Mouse (Mus musculus) kidney, postnatal 0 days (tissue): ENCODE results near the gene Pou2f1. TPM values are rescaled to one million over a fixed set of nuclear protein-coding genes. Genes with fewer than 3 reads are reported as not detected.
A peak's percentile ranks its signal among the peaks of the same experiment; 100 is the strongest.

Source experiments
- ATAC-seq: fragments of 200-750 bp; cut with Nextera tagmentation; replicated peaks from 2 replicates; pipeline ENCODE4 v1.8.0; 2017; ENCODE audit warnings: low read depth, moderate number of reproducible peaks, moderate TSS enrichment, moderate library complexity; ENCODE audit not compliant: low FRiP score
- DNase-seq: peaks from one replicate; pipeline ENCODE4 v3.0.0-alpha.2; 2016; ENCODE audit warnings: low spot score
- H3K27ac ChIP-seq: fragments of 300-500 bp; sonication (generic); 2 replicates; pipeline ENCODE4 v1.5.1; 2014; ENCODE audit warnings: mild to moderate bottlenecking
- H3K27me3 ChIP-seq: fragments of 300-500 bp; sonication (generic); 2 replicates; pipeline ENCODE4 v1.6.1; 2014; ENCODE audit warnings: low read length, mixed read lengths; ENCODE audit not compliant: insufficient read depth
- H3K36me3 ChIP-seq: fragments of 300-500 bp; sonication (generic); 2 replicates; pipeline ENCODE4 v1.6.1; 2014; ENCODE audit warnings: low read length, mixed read lengths; ENCODE audit not compliant: insufficient read depth
- H3K4me1 ChIP-seq: fragments of 300-500 bp; sonication (generic); replicated peaks from 2 replicates; pipeline ENCODE4 v1.6.1; 2014; ENCODE audit warnings: antibody characterized with exemption, low read length, mixed read lengths; ENCODE audit not compliant: insufficient read depth
- H3K4me2 ChIP-seq: fragments of 300-500 bp; sonication (generic); 2 replicates; pipeline ENCODE4 v1.6.1; 2014; ENCODE audit warnings: mild to moderate bottlenecking, low read length, moderate library complexity, mixed read lengths
- H3K4me3 ChIP-seq: fragments of 300-500 bp; sonication (generic); replicated peaks from 2 replicates; pipeline ENCODE4 v1.5.1; 2014; ENCODE audit warnings: low read depth, low read length
- H3K9ac ChIP-seq: fragments of 300-500 bp; sonication (generic); 2 replicates; pipeline ENCODE4 v1.6.1; 2014; ENCODE audit warnings: low read depth, low read length
- H3K9me3 ChIP-seq: fragments of 300-500 bp; sonication (generic); replicated peaks from 2 replicates; pipeline ENCODE4 v1.6.1; 2016; ENCODE audit warnings: low read length, inconsistent platforms, mixed read lengths
- CTCF ChIP-seq: IDR thresholded peaks from 2 replicates; pipeline ENCODE4 v1.5.1; 2016; ENCODE audit warnings: antibody characterized with exemption, low read depth, mild to moderate bottlenecking, moderate library complexity
- WGBS: fragments of 180-500 bp; shearing (Covaris S2); extraction: QIAGEN DNeasy Blood & Tissue Kit; methylation state at CpG from one replicate; pipeline ENCODE4 v1.1.7; 2014; 5-methylcytosine and 5-hydroxymethylcytosine counted together
- polyA plus RNA-seq: library from polyadenylated mRNA; unstranded; fragments of >200 nt; fragmentation: Nextera tagmentation; extraction: Ambion mirVana; gene quantifications from 2 replicates; pipeline ENCODE4 v1.2.1, GENCODE M21; 2015

Pou2f1 gene
- polyA plus RNA-seq, 1 experiment from 2014 or later: 11.6 TPM

GRCm38 (mm10) chr1:165860373-165861234 lies 141.9 kb downstream of the Pou2f1 start:
- Histone ChIP-seq H3K27ac (peak overlapping the region; percentile 62; the same call in 1 of the 2 replicates), H3K9ac (no peak overlapping the region), H3K4me3 (no peak overlapping the region), H3K4me1 (peaks cover 8% of the 10 kb centered on the region; the same call in 1 of the 2 replicates), H3K27me3 (no peaks in the 10 kb centered on the region), H3K4me2 (no peak overlapping the region), H3K9me3 (no peaks in the 10 kb centered on the region), H3K36me3 (no peaks in the 10 kb centered on the region)
- DNase-seq (peak; percentile 86), ATAC-seq (no peak)
- TF ChIP-seq CTCF: no peak
- WGBS: 64% methylated on average over 9 of the region's 9 CpGs

- DNase-seq (no peak), ATAC-seq (0 out of 2 replicates have a peak, but pooled peaks have one; percentile 35)
- H3K4me3 ChIP-seq: no peak overlapping the region
- H3K4me2 ChIP-seq: no peak overlapping the region
- no peak overlapping the region for H3K9ac ChIP-seq
- peak; percentile 67 for TF ChIP-seq CTCF
- WGBS: 84% methylated on average over 5 of the region's 5 CpGs
- peaks cover 4% of the 10 kb centered on the region; the same call in 1 of the 2 replicates for H3K4me1 ChIP-seq
- no peaks in the 10 kb centered on the region for H3K27me3 ChIP-seq
- no peak overlapping the region for H3K27ac ChIP-seq
- H3K36me3 ChIP-seq: no peaks in the 10 kb centered on the region
- no peaks in the 10 kb centered on the region for H3K9me3 ChIP-seq
Measured at GRCm38 (mm10) chr1:165858356-165858755, 144.1 kb downstream of the Pou2f1 start.

GRCm38 (mm10) chr1:165857279-165857678 lies 145.2 kb downstream of the Pou2f1 start:
- TF ChIP-seq CTCF: no peak
- Histone ChIP-seq H3K4me3 (no peak overlapping the region), H3K4me1 (peaks cover 4% of the 10 kb centered on the region; the same call in 1 of the 2 replicates), H3K36me3 (no peaks in the 10 kb centered on the region), H3K9me3 (no peaks in the 10 kb centered on the region), H3K27ac (no peak overlapping the region), H3K4me2 (no peak overlapping the region), H3K9ac (no peak overlapping the region), H3K27me3 (no peaks in the 10 kb centered on the region)
- ATAC-seq: no peak
- DNase-seq: no peak
- WGBS: 89% methylated on average over 11 of the region's 11 CpGs

- DNase-seq: no peak
- no peak overlapping the region for H3K4me3 ChIP-seq
- no peaks in the 10 kb centered on the region for H3K9me3 ChIP-seq
- 72% methylated on average over 9 of the region's 9 CpGs for WGBS
- no peak for TF ChIP-seq CTCF
- ATAC-seq: no peak
- H3K9ac ChIP-seq: no peak overlapping the region
- H3K27me3 ChIP-seq: no peaks in the 10 kb centered on the region
- no peak overlapping the region for H3K27ac ChIP-seq
- peaks cover 4% of the 10 kb centered on the region for H3K4me1 ChIP-seq
- no peaks in the 10 kb centered on the region for H3K36me3 ChIP-seq
- H3K4me2 ChIP-seq: no peak overlapping the region
Measured at GRCm38 (mm10) chr1:165855759-165856545, 146.5 kb downstream of the Pou2f1 start.

GRCm38 (mm10) chr1:165853729-165854420 lies 148.6 kb downstream of the Pou2f1 start:
- DNase-seq: peak; percentile 61
- 65% methylated on average over 10 of the region's 10 CpGs for WGBS

More at GRCm38 (mm10) chr1:165853729-165854420, 148.6 kb downstream of the Pou2f1 start:
- no peaks in the 10 kb centered on the region for H3K36me3 ChIP-seq
- H3K4me2 ChIP-seq: no peak overlapping the region
- no peaks in the 10 kb centered on the region; the same call in 1 of the 2 replicates for H3K4me1 ChIP-seq
- TF ChIP-seq CTCF: peak; percentile 87
- H3K9ac ChIP-seq: no peak overlapping the region
- H3K4me3 ChIP-seq: no peak overlapping the region
- H3K27ac ChIP-seq: no peak overlapping the region
- no peak for ATAC-seq
- H3K9me3 ChIP-seq: no peaks in the 10 kb centered on the region
- no peaks in the 10 kb centered on the region for H3K27me3 ChIP-seq
